Mouse (Mus musculus): ENCODE results near the gene Myh3. TPM values are rescaled to one million over a fixed set of nuclear protein-coding genes. Genes with fewer than 3 reads are reported as not detected.

Gene Myh3
- polyA plus RNA-seq, 1 experiment from 2014 or later: 0.23 TPM

GRCm38 (mm10) chr11:67120697-67121294 is 42.7 kb downstream of the Myh3 start:
- 0 out of 2 replicates have a peak, but pooled peaks cover 3% of the 10 kb centered on the region for H3K4me1 ChIP-seq (replicated peaks; ENCODE audit: control insufficient read depth, insufficient read depth, low read length)
- no peak overlapping the region for H3K27ac ChIP-seq
- H3K4me3 ChIP-seq (replicated peaks; ENCODE audit: low read length): no peak overlapping the region
- no peak overlapping the region for H3K4me2 ChIP-seq (replicated peaks)
- H3K27me3 ChIP-seq (ENCODE audit: control insufficient read depth, insufficient read depth, low read length): no peaks in the 10 kb centered on the region
- 64% methylated on average over 12 of the region's 12 CpGs for WGBS
- no peaks in the 10 kb centered on the region for H3K9me3 ChIP-seq (ENCODE audit: control insufficient read depth, low read length)
- no peak overlapping the region for H3K9ac ChIP-seq
- H3K36me3 ChIP-seq (replicated peaks; ENCODE audit: control insufficient read depth, insufficient read depth): no peaks in the 10 kb centered on the region
- no peak for ATAC-seq (ENCODE audit: low FRiP score)
- no peak for DNase-seq (ENCODE audit: low spot score)

GRCm38 (mm10) chr11:67124943-67125342 is 46.8 kb downstream of the Myh3 start:
- H3K27me3 ChIP-seq (ENCODE audit: control insufficient read depth, insufficient read depth, low read length): no peaks in the 10 kb centered on the region
- H3K36me3 ChIP-seq (replicated peaks; ENCODE audit: control insufficient read depth, insufficient read depth): no peaks in the 10 kb centered on the region
- H3K9me3 ChIP-seq (ENCODE audit: control insufficient read depth, low read length): no peaks in the 10 kb centered on the region
- no peak overlapping the region for H3K4me2 ChIP-seq (replicated peaks)
- 58% methylated on average over 7 of the region's 7 CpGs for WGBS
- no peak for DNase-seq (ENCODE audit: low spot score)
- no peaks in the 10 kb centered on the region for H3K4me1 ChIP-seq (replicated peaks; ENCODE audit: control insufficient read depth, insufficient read depth, low read length)
- no peak for ATAC-seq (ENCODE audit: low FRiP score)
- no peak overlapping the region for H3K4me3 ChIP-seq (replicated peaks; ENCODE audit: low read length)
- H3K27ac ChIP-seq: no peak overlapping the region
- H3K9ac ChIP-seq: no peak overlapping the region

- H3K9ac ChIP-seq: no peak overlapping the region
- H3K4me1 ChIP-seq (replicated peaks; ENCODE audit: control insufficient read depth, insufficient read depth, low read length): no peaks in the 10 kb centered on the region
- no peaks in the 10 kb centered on the region for H3K27me3 ChIP-seq (ENCODE audit: control insufficient read depth, insufficient read depth, low read length)
- no peaks in the 10 kb centered on the region for H3K9me3 ChIP-seq (ENCODE audit: control insufficient read depth, low read length)
- H3K27ac ChIP-seq: no peak overlapping the region
- H3K36me3 ChIP-seq (replicated peaks; ENCODE audit: control insufficient read depth, insufficient read depth): no peaks in the 10 kb centered on the region
- ATAC-seq (ENCODE audit: low FRiP score) (no peak), DNase-seq (ENCODE audit: low spot score) (no peak)
- H3K4me3 ChIP-seq (replicated peaks; ENCODE audit: low read length): no peak overlapping the region
- 80% methylated on average over 17 of the region's 17 CpGs for WGBS
- no peak overlapping the region for H3K4me2 ChIP-seq (replicated peaks)
Observed at GRCm38 (mm10) chr11:67125361-67125760, 47.3 kb downstream of the Myh3 start.

- no peak for DNase-seq (ENCODE audit: low spot score)
- Histone ChIP-seq H3K4me1 (replicated peaks; ENCODE audit: control insufficient read depth, insufficient read depth, low read length) (no peaks in the 10 kb centered on the region), H3K4me3 (replicated peaks; ENCODE audit: low read length) (no peak overlapping the region), H3K36me3 (replicated peaks; ENCODE audit: control insufficient read depth, insufficient read depth) (no peaks in the 10 kb centered on the region), H3K9ac (no peak overlapping the region), H3K9me3 (ENCODE audit: control insufficient read depth, low read length) (no peaks in the 10 kb centered on the region), H3K27ac (no peak overlapping the region), H3K4me2 (replicated peaks) (no peak overlapping the region), H3K27me3 (ENCODE audit: control insufficient read depth, insufficient read depth, low read length) (no peaks in the 10 kb centered on the region)
- no peak for ATAC-seq (ENCODE audit: low FRiP score)
- 76% methylated on average over 2 of the region's 2 CpGs for WGBS
Observed at GRCm38 (mm10) chr11:67133526-67133925, 55.4 kb downstream of the Myh3 start.

GRCm38 (mm10) chr11:67134654-67135053 is 56.6 kb downstream of the Myh3 start:
- 65% methylated on average over 6 of the region's 6 CpGs for WGBS
- H3K4me3 ChIP-seq (replicated peaks; ENCODE audit: low read length): no peak overlapping the region
- H3K4me2 ChIP-seq (replicated peaks): no peak overlapping the region
- H3K27ac ChIP-seq: no peak overlapping the region
- DNase-seq (ENCODE audit: low spot score) (no peak), ATAC-seq (ENCODE audit: low FRiP score) (no peak)
- no peaks in the 10 kb centered on the region for H3K27me3 ChIP-seq (ENCODE audit: control insufficient read depth, insufficient read depth, low read length)
- no peaks in the 10 kb centered on the region for H3K4me1 ChIP-seq (replicated peaks; ENCODE audit: control insufficient read depth, insufficient read depth, low read length)
- H3K36me3 ChIP-seq (replicated peaks; ENCODE audit: control insufficient read depth, insufficient read depth): no peaks in the 10 kb centered on the region
- H3K9me3 ChIP-seq (ENCODE audit: control insufficient read depth, low read length): no peaks in the 10 kb centered on the region
- no peak overlapping the region for H3K9ac ChIP-seq

GRCm38 (mm10) chr11:67135532-67135931 is 57.4 kb downstream of the Myh3 start:
- no peak overlapping the region for H3K4me2 ChIP-seq (replicated peaks)
- H3K9me3 ChIP-seq (ENCODE audit: control insufficient read depth, low read length): no peaks in the 10 kb centered on the region
- no peaks in the 10 kb centered on the region for H3K27me3 ChIP-seq (ENCODE audit: control insufficient read depth, insufficient read depth, low read length)
- no peaks in the 10 kb centered on the region for H3K36me3 ChIP-seq (replicated peaks; ENCODE audit: control insufficient read depth, insufficient read depth)
- no peak for DNase-seq (ENCODE audit: low spot score)
- no peak overlapping the region for H3K4me3 ChIP-seq (replicated peaks; ENCODE audit: low read length)
- no peak for ATAC-seq (ENCODE audit: low FRiP score)
- H3K9ac ChIP-seq: no peak overlapping the region
- H3K27ac ChIP-seq: no peak overlapping the region
- WGBS: 93% methylated on average over 2 of the region's 2 CpGs
- H3K4me1 ChIP-seq (replicated peaks; ENCODE audit: control insufficient read depth, insufficient read depth, low read length): no peaks in the 10 kb centered on the region

GRCm38 (mm10) chr11:67139556-67139955 is 61.5 kb downstream of the Myh3 start:
- WGBS: 87% methylated on average over 8 of the region's 8 CpGs
- ATAC-seq (ENCODE audit: low FRiP score) (no peak), DNase-seq (ENCODE audit: low spot score) (no peak)
- H3K9ac ChIP-seq: no peak overlapping the region
- H3K36me3 ChIP-seq (replicated peaks; ENCODE audit: control insufficient read depth, insufficient read depth): no peaks in the 10 kb centered on the region
- H3K4me2 ChIP-seq (replicated peaks): no peak overlapping the region
- no peak overlapping the region for H3K27ac ChIP-seq
- no peaks in the 10 kb centered on the region for H3K27me3 ChIP-seq (ENCODE audit: control insufficient read depth, insufficient read depth, low read length)
- H3K9me3 ChIP-seq (ENCODE audit: control insufficient read depth, low read length): no peaks in the 10 kb centered on the region
- no peaks in the 10 kb centered on the region for H3K4me1 ChIP-seq (replicated peaks; ENCODE audit: control insufficient read depth, insufficient read depth, low read length)
- no peak overlapping the region for H3K4me3 ChIP-seq (replicated peaks; ENCODE audit: low read length)

GRCm38 (mm10) chr11:67140175-67140574 is 62.1 kb downstream of the Myh3 start:
- H3K9me3 ChIP-seq (ENCODE audit: control insufficient read depth, low read length): no peaks in the 10 kb centered on the region
- no peaks in the 10 kb centered on the region for H3K4me1 ChIP-seq (replicated peaks; ENCODE audit: control insufficient read depth, insufficient read depth, low read length)
- no peak overlapping the region for H3K27ac ChIP-seq
- no peaks in the 10 kb centered on the region for H3K27me3 ChIP-seq (ENCODE audit: control insufficient read depth, insufficient read depth, low read length)
- WGBS: 91% methylated on average over 5 of the region's 5 CpGs
- H3K9ac ChIP-seq: no peak overlapping the region
- no peak overlapping the region for H3K4me3 ChIP-seq (replicated peaks; ENCODE audit: low read length)
- no peak for DNase-seq (ENCODE audit: low spot score)
- ATAC-seq (ENCODE audit: low FRiP score): no peak
- H3K36me3 ChIP-seq (replicated peaks; ENCODE audit: control insufficient read depth, insufficient read depth): no peaks in the 10 kb centered on the region
- no peak overlapping the region for H3K4me2 ChIP-seq (replicated peaks)

- Histone ChIP-seq H3K4me1 (replicated peaks; ENCODE audit: control insufficient read depth, insufficient read depth, low read length) (no peaks in the 10 kb centered on the region), H3K4me3 (replicated peaks; ENCODE audit: low read length) (no peak overlapping the region), H3K27ac (no peak overlapping the region), H3K9ac (no peak overlapping the region), H3K9me3 (ENCODE audit: control insufficient read depth, low read length) (no peaks in the 10 kb centered on the region), H3K27me3 (ENCODE audit: control insufficient read depth, insufficient read depth, low read length) (no peaks in the 10 kb centered on the region), H3K36me3 (replicated peaks; ENCODE audit: control insufficient read depth, insufficient read depth) (no peaks in the 10 kb centered on the region), H3K4me2 (replicated peaks) (no peak overlapping the region)
- ATAC-seq (ENCODE audit: low FRiP score) (no peak), DNase-seq (ENCODE audit: low spot score) (no peak)
- 87% methylated on average over 6 of the region's 6 CpGs for WGBS
Observed at GRCm38 (mm10) chr11:67141031-67141430, 62.9 kb downstream of the Myh3 start.

GRCm38 (mm10) chr11:67142047-67142446 is 63.9 kb downstream of the Myh3 start:
- H3K4me2 ChIP-seq (replicated peaks): no peak overlapping the region
- no peak for ATAC-seq (ENCODE audit: low FRiP score)
- WGBS: 64% methylated on average over 4 of the region's 4 CpGs
- H3K9ac ChIP-seq: no peak overlapping the region
- no peaks in the 10 kb centered on the region for H3K9me3 ChIP-seq (ENCODE audit: control insufficient read depth, low read length)
- no peak for DNase-seq (ENCODE audit: low spot score)
- no peaks in the 10 kb centered on the region for H3K27me3 ChIP-seq (ENCODE audit: control insufficient read depth, insufficient read depth, low read length)
- H3K4me3 ChIP-seq (replicated peaks; ENCODE audit: low read length): no peak overlapping the region
- no peaks in the 10 kb centered on the region for H3K4me1 ChIP-seq (replicated peaks; ENCODE audit: control insufficient read depth, insufficient read depth, low read length)
- H3K36me3 ChIP-seq (replicated peaks; ENCODE audit: control insufficient read depth, insufficient read depth): no peaks in the 10 kb centered on the region
- H3K27ac ChIP-seq: no peak overlapping the region

Data from hindbrain, embryonic 14.5 days (tissue).